Mouse (Mus musculus): ENCODE measurements around the gene Igfbp4. TPM values are rescaled to one million over a fixed set of nuclear protein-coding genes. Genes with fewer than 3 reads are reported as not detected.

Igfbp4 gene
- 207 and 209 TPM in 2 replicates for polyA plus RNA-seq (2014; fragmentation: Nextera tagmentation; extraction: Ambion mirVana)

DNA sequence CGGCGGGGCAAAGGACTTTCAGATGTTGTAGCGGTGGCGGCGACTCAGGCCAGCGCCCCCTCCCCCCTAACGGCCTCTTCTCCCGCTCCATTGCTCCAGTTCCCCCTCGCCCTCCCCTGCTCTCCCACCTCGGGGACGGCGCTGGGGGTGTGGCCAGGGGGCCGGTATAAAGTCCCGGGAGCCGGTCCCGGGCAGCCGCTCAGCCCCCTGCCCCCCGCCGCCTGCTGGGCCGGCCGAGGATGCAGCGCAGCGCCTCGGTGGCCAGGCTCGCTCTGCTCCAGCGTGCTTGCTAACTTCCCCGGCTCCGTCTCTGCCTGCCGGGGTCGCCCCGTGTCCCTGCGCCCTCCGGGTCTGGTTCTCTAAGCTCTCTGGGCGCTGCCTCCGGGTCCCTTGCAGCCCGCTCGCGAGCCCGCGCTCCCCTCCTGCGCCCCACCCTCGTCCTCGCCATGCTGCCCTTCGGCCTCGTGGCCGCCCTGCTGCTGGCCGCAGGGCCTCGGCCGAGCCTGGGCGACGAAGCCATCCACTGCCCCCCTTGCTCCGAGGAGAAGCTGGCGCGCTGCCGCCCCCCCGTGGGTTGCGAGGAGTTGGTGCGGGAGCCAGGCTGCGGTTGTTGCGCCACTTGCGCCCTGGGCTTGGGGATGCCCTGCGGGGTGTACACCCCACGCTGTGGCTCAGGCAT, at the start of gene Igfbp4:
TSS of gene Igfbp4 (plus strand) at position 194 of the 679 bp plus-strand sequence.
- under 1% methylated on average over 62 of the region's 63 CpGs for WGBS
- no peaks in the 10 kb centered on the region for H3K27me3 ChIP-seq (ENCODE audit: control insufficient read depth, insufficient read depth, low read length)

DNA sequence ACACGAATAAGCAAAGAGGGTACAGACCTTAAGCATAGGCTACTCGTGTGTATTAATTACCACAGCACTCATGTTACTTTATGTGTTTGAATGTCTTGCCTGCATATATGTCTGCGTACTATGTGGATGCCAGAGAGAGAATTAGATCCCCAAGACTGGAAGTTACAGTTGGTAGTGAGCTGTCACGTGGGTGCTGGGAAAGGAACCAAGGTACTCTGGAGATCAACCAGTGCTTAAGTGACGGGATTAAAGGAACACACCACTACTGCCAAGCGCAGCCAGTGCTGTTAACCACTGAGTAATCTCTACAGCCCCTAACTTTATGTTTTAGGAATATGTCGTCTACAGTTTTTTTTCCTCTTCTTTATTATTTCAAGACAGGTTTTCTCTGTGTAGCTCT, 45.1 kb upstream of the Igfbp4 start:
- H3K36me3 ChIP-seq (ENCODE audit: control insufficient read depth, insufficient read depth, low read length) = peaks cover 64% of the 10 kb centered on the region

More for the DNA sequence above, at the start of gene Igfbp4:
- Histone ChIP-seq H3K4me1 (ENCODE audit: control insufficient read depth, insufficient read depth, low read length) (peaks cover 20% of the 10 kb centered on the region), H3K9me3 (ENCODE audit: control insufficient read depth, low read length) (no peaks in the 10 kb centered on the region), H3K4me3 (ENCODE audit: low read depth, low read length) (peak within 1 kb of the TSS; percentile 53), H3K9ac (ENCODE audit: low read length) (peak within 1 kb of the TSS; percentile 91), H3K4me2 (peak within 1 kb of the TSS; percentile 93), H3K27ac (ENCODE audit: low read depth, low read length) (peak within 1 kb of the TSS; percentile 88), H3K36me3 (ENCODE audit: control insufficient read depth, insufficient read depth, low read length) (no peaks in the 10 kb centered on the region)
- ATAC-seq (ENCODE audit: low FRiP score) (peak; percentile 85), DNase-seq (ENCODE audit: low spot score, missing footprints) (peak; percentile 98)

DNA sequence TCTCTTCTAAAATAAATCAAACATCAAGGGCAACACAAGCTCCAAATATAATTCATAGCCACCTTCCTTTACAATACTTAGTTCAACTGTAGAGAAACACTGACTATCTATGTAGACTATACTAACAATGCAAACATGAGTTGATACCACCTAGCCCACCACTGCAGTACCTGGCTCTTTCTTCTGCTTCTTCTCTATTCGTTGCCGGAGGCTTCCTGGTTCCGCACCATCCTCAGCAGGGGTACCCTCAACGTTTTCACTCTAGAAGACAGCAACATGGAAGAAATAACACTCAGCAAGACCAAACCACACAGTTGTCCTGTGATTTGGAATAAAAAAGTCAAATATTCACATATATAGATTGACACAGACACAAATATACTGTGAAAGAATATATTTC, 43.4 kb upstream of the Igfbp4 start:
- DNase-seq (ENCODE audit: low spot score, missing footprints) (no peak), ATAC-seq (ENCODE audit: low FRiP score) (no peak)
- H3K4me3 ChIP-seq (ENCODE audit: low read depth, low read length) = no peak overlapping the region
- peaks cover 63% of the 10 kb centered on the region for H3K36me3 ChIP-seq (ENCODE audit: control insufficient read depth, insufficient read depth, low read length)
- H3K27ac ChIP-seq (ENCODE audit: low read depth, low read length) = no peak overlapping the region
- no peak overlapping the region for H3K4me2 ChIP-seq
- no peak overlapping the region for H3K9ac ChIP-seq (ENCODE audit: low read length)
- H3K9me3 ChIP-seq (ENCODE audit: control insufficient read depth, low read length) = no peaks in the 10 kb centered on the region
- no peaks in the 10 kb centered on the region for H3K4me1 ChIP-seq (ENCODE audit: control insufficient read depth, insufficient read depth, low read length)
- WGBS = 94% methylated on average over 4 of the region's 4 CpGs
- no peaks in the 10 kb centered on the region for H3K27me3 ChIP-seq (ENCODE audit: control insufficient read depth, insufficient read depth, low read length)

More for the DNA sequence above, 45.1 kb upstream of the Igfbp4 start:
- Histone ChIP-seq H3K4me3 (ENCODE audit: low read depth, low read length) (no peak overlapping the region), H3K9me3 (ENCODE audit: control insufficient read depth, low read length) (no peaks in the 10 kb centered on the region), H3K27me3 (ENCODE audit: control insufficient read depth, insufficient read depth, low read length) (no peaks in the 10 kb centered on the region), H3K27ac (ENCODE audit: low read depth, low read length) (no peak overlapping the region), H3K4me2 (no peak overlapping the region), H3K9ac (ENCODE audit: low read length) (no peak overlapping the region), H3K4me1 (ENCODE audit: control insufficient read depth, insufficient read depth, low read length) (no peaks in the 10 kb centered on the region)
- 93% methylated on average over 7 of the region's 7 CpGs for WGBS
- DNase-seq (ENCODE audit: low spot score, missing footprints) = no peak
- ATAC-seq (ENCODE audit: low FRiP score) = no peak

DNA sequence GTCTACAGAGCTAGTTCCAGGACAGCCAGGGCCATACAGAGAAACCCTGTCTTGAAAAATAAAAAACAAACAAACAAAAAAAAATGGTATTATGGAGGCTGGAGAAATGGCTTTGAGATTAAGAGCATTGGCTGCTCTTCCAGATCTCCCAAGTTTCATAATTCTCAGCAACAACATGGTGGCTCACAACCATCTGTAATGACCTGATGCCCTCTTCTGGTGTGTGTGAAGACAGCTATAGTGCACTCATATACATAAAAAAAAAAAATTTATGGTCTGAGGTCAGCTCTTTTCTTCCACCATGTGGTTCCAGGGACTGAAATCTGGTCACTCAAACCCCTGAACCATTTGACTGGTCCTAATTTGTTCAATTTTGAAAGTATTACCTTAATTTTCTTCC, 42.3 kb upstream of the Igfbp4 start:
- H3K9me3 ChIP-seq (ENCODE audit: control insufficient read depth, low read length) = no peaks in the 10 kb centered on the region
- no peak overlapping the region for H3K4me2 ChIP-seq
- H3K36me3 ChIP-seq (ENCODE audit: control insufficient read depth, insufficient read depth, low read length) = peaks cover 58% of the 10 kb centered on the region
- H3K27me3 ChIP-seq (ENCODE audit: control insufficient read depth, insufficient read depth, low read length) = no peaks in the 10 kb centered on the region
- ATAC-seq (ENCODE audit: low FRiP score) (no peak), DNase-seq (ENCODE audit: low spot score, missing footprints) (no peak)
- H3K9ac ChIP-seq (ENCODE audit: low read length) = no peak overlapping the region
- H3K4me3 ChIP-seq (ENCODE audit: low read depth, low read length) = no peak overlapping the region
- no peak overlapping the region for H3K27ac ChIP-seq (ENCODE audit: low read depth, low read length)
- no peaks in the 10 kb centered on the region for H3K4me1 ChIP-seq (ENCODE audit: control insufficient read depth, insufficient read depth, low read length)

DNA sequence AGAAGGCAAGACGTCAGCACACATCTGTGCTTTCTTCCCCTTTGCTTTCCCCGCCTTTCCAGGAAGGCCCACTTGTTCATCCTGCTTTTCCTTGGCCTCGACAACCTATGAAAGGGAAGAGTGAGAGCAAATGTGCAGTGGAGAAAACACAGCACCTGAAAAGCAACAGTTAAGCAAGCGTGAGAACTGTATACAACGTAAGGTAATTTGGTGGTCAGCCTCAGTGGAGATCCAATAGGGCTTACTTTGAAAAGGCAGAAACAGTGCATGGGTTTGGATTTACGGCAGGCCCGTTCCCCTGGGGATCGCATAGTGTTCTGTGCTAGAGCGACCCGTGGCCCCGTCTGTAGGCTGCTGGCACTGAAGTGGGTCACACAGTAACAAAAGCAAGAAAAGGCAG, 41.8 kb upstream of the Igfbp4 start:
- Histone ChIP-seq H3K4me2 (no peak overlapping the region), H3K9ac (ENCODE audit: low read length) (no peak overlapping the region), H3K4me1 (ENCODE audit: control insufficient read depth, insufficient read depth, low read length) (no peaks in the 10 kb centered on the region), H3K27me3 (ENCODE audit: control insufficient read depth, insufficient read depth, low read length) (no peaks in the 10 kb centered on the region), H3K9me3 (ENCODE audit: control insufficient read depth, low read length) (no peaks in the 10 kb centered on the region), H3K4me3 (ENCODE audit: low read depth, low read length) (no peak overlapping the region), H3K36me3 (ENCODE audit: control insufficient read depth, insufficient read depth, low read length) (peaks cover 57% of the 10 kb centered on the region), H3K27ac (ENCODE audit: low read depth, low read length) (no peak overlapping the region)
- WGBS = 96% methylated on average over 11 of the region's 11 CpGs
- ATAC-seq (ENCODE audit: low FRiP score) (no peak), DNase-seq (ENCODE audit: low spot score, missing footprints) (no peak)

DNA sequence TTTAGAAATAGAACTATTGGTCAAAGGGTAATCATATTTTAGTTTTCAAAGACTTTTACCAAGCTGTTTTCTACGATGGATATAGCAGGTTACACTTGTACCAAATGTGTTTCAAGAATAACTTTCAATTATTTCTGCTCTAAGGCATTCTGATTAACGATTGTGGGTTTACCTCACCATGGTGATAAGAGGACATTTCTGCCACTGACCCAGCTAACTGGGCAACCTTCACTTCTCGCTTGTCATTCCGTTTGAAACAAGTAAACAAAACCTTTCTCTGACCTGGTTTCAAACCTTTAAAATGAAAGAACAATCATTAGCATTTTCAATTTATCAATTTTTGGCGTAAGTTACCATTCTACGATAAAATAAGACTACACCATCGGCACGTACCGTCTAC, 34.3 kb upstream of the Igfbp4 start:
- no peak for ATAC-seq (ENCODE audit: low FRiP score)
- peaks cover 37% of the 10 kb centered on the region for H3K36me3 ChIP-seq (ENCODE audit: control insufficient read depth, insufficient read depth, low read length)
- H3K9ac ChIP-seq (ENCODE audit: low read length) = no peak overlapping the region
- no peak overlapping the region for H3K27ac ChIP-seq (ENCODE audit: low read depth, low read length)
- H3K4me2 ChIP-seq = no peak overlapping the region
- H3K4me3 ChIP-seq (ENCODE audit: low read depth, low read length) = no peak overlapping the region
- DNase-seq (ENCODE audit: low spot score, missing footprints) = peak; percentile 81
- WGBS = 97% methylated on average over 9 of the region's 9 CpGs
- H3K4me1 ChIP-seq (ENCODE audit: control insufficient read depth, insufficient read depth, low read length) = no peaks in the 10 kb centered on the region
- no peaks in the 10 kb centered on the region for H3K27me3 ChIP-seq (ENCODE audit: control insufficient read depth, insufficient read depth, low read length)
- no peaks in the 10 kb centered on the region for H3K9me3 ChIP-seq (ENCODE audit: control insufficient read depth, low read length)

DNA sequence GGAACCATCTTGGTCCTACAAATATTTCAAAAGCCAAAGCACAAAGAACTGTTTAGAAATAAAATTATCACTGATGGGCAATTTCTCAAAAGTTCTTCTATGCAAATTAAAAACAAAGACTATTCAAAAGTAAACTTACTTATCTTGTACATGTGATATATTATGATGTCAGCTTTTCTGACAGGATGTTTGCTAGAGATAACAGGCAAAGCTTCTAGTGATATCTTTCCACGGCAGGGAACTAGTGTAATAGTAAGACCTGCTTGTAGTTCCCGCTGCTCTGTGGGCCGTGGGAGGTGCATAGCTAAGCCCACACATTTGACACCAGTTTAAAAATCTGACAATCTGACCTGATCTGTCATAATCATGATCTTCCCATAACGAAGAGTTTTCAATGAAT, 30.9 kb upstream of the Igfbp4 start:
- Histone ChIP-seq H3K9ac (ENCODE audit: low read length) (no peak overlapping the region), H3K27ac (ENCODE audit: low read depth, low read length) (no peak overlapping the region), H3K4me2 (no peak overlapping the region), H3K4me3 (ENCODE audit: low read depth, low read length) (no peak overlapping the region), H3K9me3 (ENCODE audit: control insufficient read depth, low read length) (no peaks in the 10 kb centered on the region), H3K27me3 (ENCODE audit: control insufficient read depth, insufficient read depth, low read length) (no peaks in the 10 kb centered on the region), H3K4me1 (ENCODE audit: control insufficient read depth, insufficient read depth, low read length) (no peaks in the 10 kb centered on the region), H3K36me3 (ENCODE audit: control insufficient read depth, insufficient read depth, low read length) (peaks cover 44% of the 10 kb centered on the region)
- no peak for DNase-seq (ENCODE audit: low spot score, missing footprints)
- ATAC-seq (ENCODE audit: low FRiP score) = no peak
- WGBS = 94% methylated on average over 4 of the region's 4 CpGs

DNA sequence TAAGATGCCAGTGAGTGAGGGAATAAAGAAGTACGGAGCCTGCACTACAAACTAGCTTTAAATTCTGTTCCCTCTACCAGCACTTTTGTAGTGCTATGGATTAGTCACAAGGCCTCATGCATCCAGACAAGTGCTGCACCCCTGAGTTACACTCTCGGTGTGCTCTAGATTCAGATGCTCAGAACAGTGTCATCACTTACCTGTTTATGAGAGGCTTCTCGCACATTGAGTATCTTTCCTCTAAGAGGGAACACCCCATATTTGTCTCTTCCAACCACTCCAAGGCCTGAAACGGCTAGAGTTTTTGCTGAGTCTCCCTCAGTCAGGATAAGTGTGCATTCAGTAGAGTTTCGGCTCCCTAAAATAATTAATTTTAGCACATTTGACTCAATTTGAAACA, 30.3 kb upstream of the Igfbp4 start:
- DNase-seq (ENCODE audit: low spot score, missing footprints) (no peak), ATAC-seq (ENCODE audit: low FRiP score) (no peak)
- peaks cover 46% of the 10 kb centered on the region for H3K36me3 ChIP-seq (ENCODE audit: control insufficient read depth, insufficient read depth, low read length)
- H3K27me3 ChIP-seq (ENCODE audit: control insufficient read depth, insufficient read depth, low read length) = no peaks in the 10 kb centered on the region
- H3K9ac ChIP-seq (ENCODE audit: low read length) = no peak overlapping the region
- no peaks in the 10 kb centered on the region for H3K4me1 ChIP-seq (ENCODE audit: control insufficient read depth, insufficient read depth, low read length)
- H3K27ac ChIP-seq (ENCODE audit: low read depth, low read length) = no peak overlapping the region
- WGBS = 95% methylated on average over 5 of the region's 5 CpGs
- H3K4me2 ChIP-seq = no peak overlapping the region
- no peaks in the 10 kb centered on the region for H3K9me3 ChIP-seq (ENCODE audit: control insufficient read depth, low read length)
- H3K4me3 ChIP-seq (ENCODE audit: low read depth, low read length) = no peak overlapping the region

DNA sequence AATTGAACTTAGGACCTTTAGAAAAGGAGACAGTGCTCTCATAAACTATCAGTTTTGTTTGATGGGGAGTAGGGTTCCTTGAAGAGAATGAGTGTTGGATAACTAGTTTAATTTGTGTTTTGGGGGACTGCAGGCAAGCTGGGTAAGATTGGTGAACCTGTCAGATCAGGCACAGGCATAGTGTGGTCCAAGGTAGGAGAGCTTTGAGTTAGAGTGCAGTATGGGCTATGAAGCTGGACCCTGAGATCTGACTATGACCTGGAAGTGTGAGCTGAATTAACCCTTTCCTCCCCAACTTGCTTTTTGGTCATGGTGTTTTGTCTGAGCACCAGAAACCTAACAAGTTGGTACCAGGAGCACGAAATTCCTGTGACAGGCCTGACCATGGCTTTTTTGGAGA, 27.2 kb upstream of the Igfbp4 start:
- H3K4me3 ChIP-seq (ENCODE audit: low read depth, low read length) = no peak overlapping the region
- H3K27me3 ChIP-seq (ENCODE audit: control insufficient read depth, insufficient read depth, low read length) = no peaks in the 10 kb centered on the region
- no peak overlapping the region for H3K4me2 ChIP-seq
- DNase-seq (ENCODE audit: low spot score, missing footprints) = peak; percentile 80
- no peaks in the 10 kb centered on the region for H3K9me3 ChIP-seq (ENCODE audit: control insufficient read depth, low read length)
- no peak overlapping the region for H3K9ac ChIP-seq (ENCODE audit: low read length)
- peaks cover 51% of the 10 kb centered on the region for H3K36me3 ChIP-seq (ENCODE audit: control insufficient read depth, insufficient read depth, low read length)
- 92% methylated on average over 1 of the region's 1 CpGs for WGBS
- no peaks in the 10 kb centered on the region for H3K4me1 ChIP-seq (ENCODE audit: control insufficient read depth, insufficient read depth, low read length)
- ATAC-seq (ENCODE audit: low FRiP score) = no peak
- no peak overlapping the region for H3K27ac ChIP-seq (ENCODE audit: low read depth, low read length)

Data from midbrain, embryonic 11.5 days (tissue).